Mouse (Mus musculus): ENCODE measurements around the gene Ndufs6. TPM values are rescaled to one million over a fixed set of nuclear protein-coding genes. Genes with fewer than 3 reads are reported as not detected.

Ndufs6 gene
- polyA plus RNA-seq, 1 experiment = 227 TPM

DNA sequence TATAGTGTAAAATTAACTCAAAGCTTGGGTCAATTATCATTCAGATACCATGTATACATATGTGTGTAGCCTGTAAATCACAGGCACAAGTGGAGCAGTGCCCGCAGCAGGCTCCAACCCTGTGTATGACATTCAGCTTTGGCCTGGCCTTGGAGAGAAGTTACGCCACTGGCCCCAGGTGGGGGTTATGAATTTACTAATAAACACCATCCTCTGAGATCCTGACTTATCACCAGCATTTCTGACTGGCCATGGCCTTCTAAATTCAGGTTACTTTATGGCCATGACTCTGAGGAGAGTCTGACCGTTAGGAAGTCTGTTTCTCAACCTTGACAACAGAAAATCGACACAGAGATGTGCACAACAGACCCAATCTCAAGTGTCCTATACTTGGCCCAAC, 4.9 kb downstream of the Ndufs6 start:
- 84% methylated on average over 4 of the region's 4 CpGs for WGBS
- TF ChIP-seq POLR2A (IDR thresholded peaks at IDR 0.05; ENCODE audit: borderline replicate concordance, control insufficient read depth, low read depth, low read length) = no peak
- TF ChIP-seq CTCF (IDR thresholded peaks at IDR 0.05; ENCODE audit: control insufficient read depth, insufficient read depth, low read length) = no peak
- H3K27ac ChIP-seq (ENCODE audit: control insufficient read depth, insufficient read depth, low read depth, low read length, poor library complexity) = no peak overlapping the region
- no peak overlapping the region for H3K4me3 ChIP-seq (replicated peaks; ENCODE audit: control insufficient read depth, low read depth, low read length)
- peaks cover 1% of the 10 kb centered on the region; the same call in 1 of the 2 replicates for H3K4me1 ChIP-seq (ENCODE audit: control insufficient read depth, insufficient read depth, low read length)

DNA sequence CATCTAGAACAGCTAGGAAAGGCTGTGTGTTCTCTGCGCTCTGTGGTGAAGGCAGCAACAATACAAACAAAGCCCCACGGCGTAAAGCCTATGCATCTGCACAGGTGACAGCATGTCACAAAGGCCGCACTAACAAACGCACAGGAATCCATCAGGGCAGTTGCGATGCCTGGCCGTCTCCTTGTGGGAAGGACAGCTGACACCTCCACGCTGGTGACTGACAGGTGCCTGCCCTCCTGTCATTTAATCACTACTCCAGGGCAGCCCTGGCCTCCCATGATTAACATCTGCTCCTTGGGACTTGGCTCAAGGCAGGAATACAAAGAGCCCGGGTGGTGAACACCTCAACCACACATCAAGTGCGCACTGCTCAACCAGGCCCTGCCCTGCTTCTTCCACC, 5.7 kb downstream of the Ndufs6 start:
- TF ChIP-seq POLR2A (IDR thresholded peaks at IDR 0.05; ENCODE audit: borderline replicate concordance, control insufficient read depth, low read depth, low read length) = no peak
- no peak for TF ChIP-seq CTCF (IDR thresholded peaks at IDR 0.05; ENCODE audit: control insufficient read depth, insufficient read depth, low read length)
- 91% methylated on average over 10 of the region's 10 CpGs for WGBS
- Histone ChIP-seq H3K4me1 (ENCODE audit: control insufficient read depth, insufficient read depth, low read length) (peaks cover 1% of the 10 kb centered on the region; the same call in 1 of the 2 replicates), H3K4me3 (replicated peaks; ENCODE audit: control insufficient read depth, low read depth, low read length) (no peak overlapping the region), H3K27ac (ENCODE audit: control insufficient read depth, insufficient read depth, low read depth, low read length, poor library complexity) (no peak overlapping the region)

DNA sequence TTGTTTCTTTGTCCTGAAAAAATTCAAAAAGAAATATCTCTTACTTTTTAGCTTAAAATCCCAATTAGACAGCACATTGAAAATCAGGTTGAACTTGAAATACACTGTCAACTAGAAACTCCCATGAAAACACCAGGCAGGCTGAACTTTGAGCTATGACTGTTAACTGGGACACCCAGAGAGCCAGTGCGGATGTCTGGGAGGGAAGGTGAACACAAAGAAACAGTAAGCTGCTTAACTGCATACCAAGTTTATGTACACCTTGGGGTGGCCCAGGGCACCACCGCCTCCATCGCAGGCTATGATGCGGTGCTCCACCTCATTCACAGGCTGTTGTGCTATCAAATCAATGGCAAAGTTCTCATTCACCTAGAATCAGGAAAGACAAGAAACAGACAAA, 8.3 kb downstream of the Ndufs6 start:
- WGBS = 96% methylated on average over 4 of the region's 4 CpGs
- no peak for TF ChIP-seq CTCF (IDR thresholded peaks at IDR 0.05; ENCODE audit: control insufficient read depth, insufficient read depth, low read length)
- TF ChIP-seq POLR2A (IDR thresholded peaks at IDR 0.05; ENCODE audit: borderline replicate concordance, control insufficient read depth, low read depth, low read length) = no peak
- Histone ChIP-seq H3K4me1 (ENCODE audit: control insufficient read depth, insufficient read depth, low read length) (no peaks in the 10 kb centered on the region), H3K4me3 (replicated peaks; ENCODE audit: control insufficient read depth, low read depth, low read length) (no peak overlapping the region), H3K27ac (ENCODE audit: control insufficient read depth, insufficient read depth, low read depth, low read length, poor library complexity) (no peak overlapping the region)

DNA sequence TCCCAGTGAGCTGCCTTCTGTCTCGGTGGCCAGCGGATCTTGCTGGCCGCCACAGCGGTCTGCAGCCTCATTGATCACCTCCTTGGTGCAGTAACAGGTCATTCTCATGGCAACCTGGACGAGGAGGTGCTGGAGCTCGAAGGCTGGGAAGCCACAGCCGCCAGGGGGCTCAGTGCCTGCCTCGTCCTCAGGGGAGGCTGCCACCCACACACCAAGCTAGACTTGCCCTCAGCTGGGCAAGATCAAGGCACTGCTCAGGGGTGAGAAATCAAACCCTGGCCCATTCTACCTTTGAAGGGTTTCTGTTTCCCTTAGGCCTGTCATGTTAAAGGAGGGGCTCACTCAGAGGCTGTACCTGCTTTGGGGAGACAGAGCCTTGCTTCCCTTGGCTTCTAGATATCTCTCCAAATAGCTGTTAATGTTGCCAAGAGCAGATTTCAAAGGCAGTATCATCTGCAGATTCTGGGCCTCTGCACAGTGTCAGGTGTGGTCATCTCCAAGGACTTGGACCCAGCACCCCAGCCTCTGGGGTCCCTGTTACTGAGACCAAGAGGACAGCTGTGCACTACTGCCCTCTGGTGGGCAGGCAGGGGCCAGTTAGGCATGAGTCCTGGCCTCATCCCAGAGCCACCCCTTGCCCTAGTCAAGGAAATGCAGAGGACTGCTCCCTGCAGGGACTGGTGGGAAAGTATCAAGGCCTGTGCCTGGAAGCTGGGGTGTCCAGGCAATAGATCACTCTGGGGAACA, 18.0 kb downstream of the Ndufs6 start:
- Histone ChIP-seq H3K4me3 (replicated peaks; ENCODE audit: control insufficient read depth, low read depth, low read length) (no peak overlapping the region), H3K27ac (ENCODE audit: control insufficient read depth, insufficient read depth, low read depth, low read length, poor library complexity) (no peak overlapping the region), H3K4me1 (ENCODE audit: control insufficient read depth, insufficient read depth, low read length) (no peaks in the 10 kb centered on the region; the same call in 1 of the 2 replicates)
- WGBS = 23% methylated on average over 8 of the region's 8 CpGs
- peak; percentile 82 for TF ChIP-seq CTCF (IDR thresholded peaks at IDR 0.05; ENCODE audit: control insufficient read depth, insufficient read depth, low read length)
- TF ChIP-seq POLR2A (IDR thresholded peaks at IDR 0.05; ENCODE audit: borderline replicate concordance, control insufficient read depth, low read depth, low read length) = no peak

DNA sequence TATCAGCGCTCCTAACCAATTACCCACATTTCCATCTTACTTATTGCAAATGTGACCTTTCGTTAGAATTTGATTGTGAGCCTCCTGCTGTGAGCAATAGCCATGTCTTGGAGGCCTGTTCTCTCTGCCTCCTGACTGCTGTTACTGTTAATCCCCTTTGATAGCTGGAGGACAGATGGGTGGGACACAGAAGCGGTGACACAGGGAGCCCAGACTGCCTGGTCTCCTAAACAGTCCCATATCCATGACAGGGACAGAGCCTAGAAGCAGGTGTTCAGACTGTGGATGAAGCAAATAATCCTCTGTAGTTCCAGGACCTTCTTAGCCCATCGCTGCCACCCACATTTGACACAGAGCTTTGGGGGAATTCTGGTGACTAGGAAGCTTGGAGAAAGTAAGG, 21.9 kb downstream of the Ndufs6 start:
- Histone ChIP-seq H3K4me3 (replicated peaks; ENCODE audit: control insufficient read depth, low read depth, low read length) (no peak overlapping the region), H3K4me1 (ENCODE audit: control insufficient read depth, insufficient read depth, low read length) (no peaks in the 10 kb centered on the region), H3K27ac (ENCODE audit: control insufficient read depth, insufficient read depth, low read depth, low read length, poor library complexity) (no peak overlapping the region)
- TF ChIP-seq CTCF (IDR thresholded peaks at IDR 0.05; ENCODE audit: control insufficient read depth, insufficient read depth, low read length) = no peak
- TF ChIP-seq POLR2A (IDR thresholded peaks at IDR 0.05; ENCODE audit: borderline replicate concordance, control insufficient read depth, low read depth, low read length) = no peak
- WGBS = 82% methylated on average over 4 of the region's 4 CpGs

DNA sequence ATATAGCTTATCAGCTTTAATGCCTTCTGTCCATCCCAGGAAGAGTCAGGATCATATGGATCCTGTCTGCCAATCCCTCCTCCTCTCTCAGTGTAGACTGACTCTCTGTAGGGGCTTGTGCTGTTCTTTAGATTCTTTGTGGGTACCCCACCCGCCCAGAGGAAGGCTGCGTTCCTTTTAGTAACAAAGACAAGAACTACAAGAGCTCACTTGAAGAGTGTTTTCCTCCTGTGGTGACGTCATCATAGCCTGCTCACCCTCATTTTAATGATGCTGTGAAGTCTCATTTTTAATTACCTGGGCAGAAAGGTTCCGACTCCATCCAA, 22.3 kb downstream of the Ndufs6 start:
- H3K27ac ChIP-seq (ENCODE audit: control insufficient read depth, insufficient read depth, low read depth, low read length, poor library complexity) = no peak overlapping the region
- 70% methylated on average over 4 of the region's 4 CpGs for WGBS
- H3K4me3 ChIP-seq (replicated peaks; ENCODE audit: control insufficient read depth, low read depth, low read length) = no peak overlapping the region
- no peaks in the 10 kb centered on the region for H3K4me1 ChIP-seq (ENCODE audit: control insufficient read depth, insufficient read depth, low read length)
- TF ChIP-seq POLR2A (IDR thresholded peaks at IDR 0.05; ENCODE audit: borderline replicate concordance, control insufficient read depth, low read depth, low read length) = no peak
- no peak for TF ChIP-seq CTCF (IDR thresholded peaks at IDR 0.05; ENCODE audit: control insufficient read depth, insufficient read depth, low read length)

DNA sequence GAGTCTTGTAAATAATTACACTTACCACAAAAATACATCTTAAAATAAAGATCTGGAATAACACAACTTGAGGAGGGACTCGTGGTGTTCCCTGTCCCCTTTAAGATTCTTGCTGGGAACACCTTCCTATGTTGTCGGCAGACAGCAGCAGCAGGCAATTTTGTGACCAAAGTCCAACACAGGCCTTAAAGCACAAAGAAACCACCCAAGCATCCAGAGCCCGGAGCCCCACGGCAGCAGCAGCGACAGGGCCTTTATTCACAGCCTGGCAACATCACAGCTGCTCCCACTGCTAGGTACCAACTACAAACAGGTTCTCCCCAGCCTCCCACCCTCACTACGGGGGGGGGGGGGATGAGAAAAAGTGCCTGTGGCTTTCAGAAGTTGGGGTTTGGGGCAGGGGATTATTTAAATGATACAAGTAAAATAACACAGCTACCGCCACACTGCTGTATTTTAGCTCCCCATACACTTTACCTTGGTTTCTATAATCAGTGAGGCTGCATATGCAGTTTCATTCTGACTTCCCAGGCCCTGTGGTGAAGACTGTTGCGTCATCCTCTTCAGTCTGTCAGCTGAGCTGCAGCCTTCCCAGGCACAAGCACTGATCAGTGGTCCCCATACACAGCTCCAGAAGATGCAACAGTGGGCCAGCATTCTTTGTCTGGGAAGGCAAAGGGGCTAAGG, 22.8 kb downstream of the Ndufs6 start:
- no peaks in the 10 kb centered on the region for H3K4me1 ChIP-seq (ENCODE audit: control insufficient read depth, insufficient read depth, low read length)
- WGBS = 66% methylated on average over 8 of the region's 8 CpGs
- TF ChIP-seq CTCF (IDR thresholded peaks at IDR 0.05; ENCODE audit: control insufficient read depth, insufficient read depth, low read length) (no peak), POLR2A (IDR thresholded peaks at IDR 0.05; ENCODE audit: borderline replicate concordance, control insufficient read depth, low read depth, low read length) (no peak)

DNA sequence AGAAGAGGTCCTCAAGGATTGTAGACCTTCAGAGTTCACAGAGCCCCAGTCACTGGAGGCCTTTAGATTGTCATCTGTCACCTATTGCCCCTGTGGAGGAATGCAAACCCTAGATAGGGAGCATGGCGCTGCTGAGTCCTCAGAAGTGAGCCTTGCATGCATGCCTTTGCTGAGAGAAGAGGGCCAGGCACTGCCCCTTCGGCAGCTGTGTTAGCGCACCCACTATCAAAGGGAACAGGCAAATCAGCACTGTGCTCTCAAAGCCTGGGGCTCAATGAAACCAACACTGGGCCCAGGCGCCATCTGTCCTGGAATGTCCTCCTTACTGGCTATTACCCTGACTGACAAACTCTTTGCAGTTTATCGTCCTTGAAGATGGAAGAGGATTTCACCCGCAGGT, 23.6 kb downstream of the Ndufs6 start:
- Histone ChIP-seq H3K4me1 (ENCODE audit: control insufficient read depth, insufficient read depth, low read length) (no peaks in the 10 kb centered on the region), H3K4me3 (replicated peaks; ENCODE audit: control insufficient read depth, low read depth, low read length) (no peak overlapping the region), H3K27ac (ENCODE audit: control insufficient read depth, insufficient read depth, low read depth, low read length, poor library complexity) (no peak overlapping the region)
- WGBS = 67% methylated on average over 6 of the region's 6 CpGs
- no peak for TF ChIP-seq POLR2A (IDR thresholded peaks at IDR 0.05; ENCODE audit: borderline replicate concordance, control insufficient read depth, low read depth, low read length)
- TF ChIP-seq CTCF (IDR thresholded peaks at IDR 0.05; ENCODE audit: control insufficient read depth, insufficient read depth, low read length) = no peak

More for the DNA sequence above, 22.8 kb downstream of the Ndufs6 start:
- no peak overlapping the region for H3K4me3 ChIP-seq (replicated peaks; ENCODE audit: control insufficient read depth, low read depth, low read length)
- H3K27ac ChIP-seq (ENCODE audit: control insufficient read depth, insufficient read depth, low read depth, low read length, poor library complexity) = no peak overlapping the region

Measured in bone marrow, adult 2 months (tissue).